Mouse (Mus musculus) heart, adult 2 months (tissue): ENCODE data around the gene Kdm2b. TPM values are rescaled to one million over a fixed set of nuclear protein-coding genes. Genes with fewer than 3 reads are reported as not detected.

Experiments
- DNase-seq, 2 experiments: peaks; one replicate each; pipeline ENCODE4 v3.0.0; 2021
- H3K27ac ChIP-seq: fragments of 200-600 bp; 2 replicates; pipeline ENCODE4 v1.8.1; 2022
- H3K27me3 ChIP-seq: fragments of 200-500 bp; 2 replicates; pipeline ENCODE4 v1.6.1; 2012; ENCODE audit warnings: mild to moderate bottlenecking, low read length, inconsistent platforms, mixed read lengths; ENCODE audit not compliant: control insufficient read depth, insufficient read depth
- H3K36me3 ChIP-seq: fragments of 200-500 bp; 2 replicates; pipeline ENCODE4 v1.6.1; 2012; ENCODE audit warnings: low read length, inconsistent platforms; ENCODE audit not compliant: control insufficient read depth, insufficient read depth
- H3K4me1 ChIP-seq: fragments of 200-500 bp; 2 replicates; pipeline ENCODE4 v1.6.1; 2011; ENCODE audit warnings: low read length; ENCODE audit not compliant: control insufficient read depth, insufficient read depth
- H3K4me3 ChIP-seq: fragments of 200-600 bp; 2 replicates; pipeline ENCODE4 v1.8.1; 2022
- H3K79me2 ChIP-seq: fragments of 200-500 bp; replicated peaks from 2 replicates; pipeline ENCODE4 v1.6.1; 2012; ENCODE audit warnings: mild to moderate bottlenecking, inconsistent platforms, low read length, moderate library complexity, mixed read lengths; ENCODE audit not compliant: control insufficient read depth, insufficient read depth
- H3K9ac ChIP-seq: fragments of 200-500 bp; 2 replicates; pipeline ENCODE4 v1.6.1; 2012; ENCODE audit warnings: low read depth, mild to moderate bottlenecking, control low read depth, inconsistent platforms, low read length, mixed read lengths
- CTCF ChIP-seq: fragments of 200-600 bp; IDR thresholded peaks from 2 replicates; pipeline ENCODE4 v1.8.1; 2022; ENCODE audit warnings: antibody characterized with exemption, mild to moderate bottlenecking, moderate library complexity
- EP300 ChIP-seq: fragments of 200-500 bp; IDR thresholded peaks from 2 replicates; pipeline ENCODE4 v1.6.1; 2011; ENCODE audit warnings: low read depth, low read length, control low read depth; ENCODE audit not compliant: insufficient read depth
- POLR2A ChIP-seq: fragments of 200-500 bp; IDR thresholded peaks from 2 replicates; pipeline ENCODE4 v1.6.1; 2011; ENCODE audit warnings: mild to moderate bottlenecking, low read depth, low read length, control low read depth; ENCODE audit not compliant: insufficient read depth
- WGBS: fragments of 180-500 bp; shearing (Covaris S2); methylation state at CpG from one replicate; pipeline ENCODE4 v1.1.7; 2018; 5-methylcytosine and 5-hydroxymethylcytosine counted together
- intact Hi-C: fragments of 180-260 bp; cut with DNase I; formaldehyde crosslinking; loops from one replicate; pipeline ENCODE4 v1.15.1; 2025
- polyA plus RNA-seq: library from polyadenylated mRNA; depleted of rRNA; stranded (reverse); fragments of >200 nt; gene quantifications from 2 replicates; pipeline ENCODE4 v1.2.3, GENCODE M21; 2012
- total RNA-seq, 2 experiments: library from RNA; stranded (reverse); gene quantifications; 2 replicates each; pipeline ENCODE4 v1.2.3; 2021

Gene Kdm2b
- total and polyA plus RNA-seq, 3 experiments = 8.2 to 14.6 (median 12.5) TPM

DNA sequence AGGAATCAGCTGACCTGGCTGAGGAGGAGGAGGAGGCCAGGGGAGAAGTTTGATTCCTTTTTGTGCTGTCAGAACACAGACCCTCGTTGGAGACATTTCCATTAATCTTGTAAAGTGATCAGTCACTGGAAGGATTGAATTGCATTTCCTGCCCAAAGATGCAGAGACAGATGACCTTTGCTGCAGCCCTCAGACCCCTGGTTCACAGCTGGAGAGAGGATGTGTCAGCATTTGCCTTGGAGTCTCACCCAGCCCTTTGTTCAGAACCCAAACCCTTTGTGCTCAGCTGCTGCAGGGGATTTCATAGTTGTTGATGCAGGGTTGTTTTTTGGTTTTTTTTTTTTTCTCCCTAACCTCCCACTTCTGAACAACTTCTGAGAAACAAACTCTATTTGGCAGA lies 5.3 kb upstream of the Kdm2b start:
- H3K9ac ChIP-seq = no peak overlapping the region
- no peak overlapping the region for H3K4me3 ChIP-seq
- no peaks in the 10 kb centered on the region for H3K79me2 ChIP-seq
- 14% methylated on average over 1 of the region's 1 CpGs for WGBS
- DNase-seq = no peak
- H3K36me3 ChIP-seq = no peaks in the 10 kb centered on the region
- intact Hi-C loops = no loop called here
- TF ChIP-seq CTCF (no peak), EP300 (no peak), POLR2A (no peak)
- H3K27me3 ChIP-seq = no peaks in the 10 kb centered on the region
- no peaks in the 10 kb centered on the region for H3K4me1 ChIP-seq
- H3K27ac ChIP-seq = no peak overlapping the region; the same call in 1 of the 2 replicates

GRCm38 (mm10) chr5:122994303-122994846 lies 4.8 kb upstream of the Kdm2b start:
- peak; percentile 83 to 87 for DNase-seq
- Histone ChIP-seq H3K9ac (no peak overlapping the region), H3K79me2 (no peaks in the 10 kb centered on the region), H3K27ac (no peak overlapping the region), H3K4me1 (no peaks in the 10 kb centered on the region), H3K27me3 (no peaks in the 10 kb centered on the region), H3K36me3 (no peaks in the 10 kb centered on the region), H3K4me3 (peak overlapping the region; percentile 36)
- TF ChIP-seq POLR2A (no peak), CTCF (no peak), EP300 (no peak)
- WGBS = 15% methylated on average over 5 of the region's 5 CpGs
- intact Hi-C loops = no loop called here

- Histone ChIP-seq H3K79me2 (no peaks in the 10 kb centered on the region), H3K27ac (no peak overlapping the region), H3K4me3 (no peak overlapping the region), H3K9ac (no peak overlapping the region), H3K27me3 (no peaks in the 10 kb centered on the region), H3K4me1 (no peaks in the 10 kb centered on the region), H3K36me3 (no peaks in the 10 kb centered on the region)
- DNase-seq = no peak
- 56% methylated on average over 2 of the region's 2 CpGs for WGBS
- intact Hi-C loops = no loop called here
- TF ChIP-seq CTCF (no peak), POLR2A (no peak), EP300 (no peak)
Observed at GRCm38 (mm10) chr5:122993811-122994210, 4.2 kb upstream of the Kdm2b start.

- Histone ChIP-seq H3K27ac (no peak overlapping the region), H3K79me2 (no peaks in the 10 kb centered on the region), H3K36me3 (no peaks in the 10 kb centered on the region), H3K4me1 (no peaks in the 10 kb centered on the region), H3K4me3 (no peak overlapping the region), H3K9ac (no peak overlapping the region), H3K27me3 (no peaks in the 10 kb centered on the region)
- intact Hi-C loops = no loop called here
- 45% methylated on average over 5 of the region's 5 CpGs for WGBS
- TF ChIP-seq EP300 (no peak), POLR2A (no peak), CTCF (no peak)
- no peak for DNase-seq
Observed at GRCm38 (mm10) chr5:122991350-122992004, 1.9 kb upstream of the Kdm2b start.

- Histone ChIP-seq H3K9ac (no peak overlapping the region), H3K79me2 (no peaks in the 10 kb centered on the region), H3K36me3 (no peaks in the 10 kb centered on the region), H3K27ac (no peak overlapping the region), H3K4me3 (no peak overlapping the region), H3K27me3 (no peaks in the 10 kb centered on the region), H3K4me1 (no peaks in the 10 kb centered on the region)
- no peak for DNase-seq
- intact Hi-C loops = no loop called here
- TF ChIP-seq CTCF (no peak), POLR2A (no peak), EP300 (no peak)
- WGBS = 51% methylated on average over 16 of the region's 16 CpGs
Observed at GRCm38 (mm10) chr5:122990411-122991160, 963 bp upstream of the Kdm2b start.

- intact Hi-C loops = loop anchor here (1.0 kb wide), 1 partner anchor 26 kb away; the partner anchor contains the start of gene Orai1
Observed at GRCm38 (mm10) chr5:122989001-122989525, 560 bp downstream of the Kdm2b start.

More at GRCm38 (mm10) chr5:122989001-122989525, 560 bp downstream of the Kdm2b start:
- Histone ChIP-seq H3K27me3 (no peaks in the 10 kb centered on the region), H3K27ac (peak overlapping the region; percentile 88), H3K4me3 (peak overlapping the region; percentile 62), H3K4me1 (no peaks in the 10 kb centered on the region), H3K79me2 (no peaks in the 10 kb centered on the region), H3K9ac (peak overlapping the region; percentile 84), H3K36me3 (no peaks in the 10 kb centered on the region)
- WGBS = under 1% methylated on average over 32 of the region's 39 CpGs
- no peak for TF ChIP-seq EP300
- peak; percentile 52; the same call in 1 of the 2 replicates for TF ChIP-seq POLR2A
- TF ChIP-seq CTCF = no peak
- peak; percentile 85 to 86 for DNase-seq
